Mouse (Mus musculus) intestine, postnatal 0 days (tissue): ENCODE results near the gene Dysf. TPM values are rescaled to one million over a fixed set of nuclear protein-coding genes. Genes with fewer than 3 reads are reported as not detected.

Source experiments
- ATAC-seq: fragments of 200-750 bp; cut with Nextera tagmentation; 2 replicates; pipeline ENCODE4 v1.8.0; 2017; ENCODE audit warnings: mild to moderate bottlenecking, moderate TSS enrichment, moderate library complexity
- H3K27ac ChIP-seq: fragments of 300-500 bp; sonication (generic); 2 replicates; pipeline ENCODE4 v1.5.1; 2014; ENCODE audit warnings: mild to moderate bottlenecking, low read depth, low read length, moderate library complexity
- H3K27me3 ChIP-seq: fragments of 300-500 bp; sonication (generic); replicated peaks from 2 replicates; pipeline ENCODE4 v1.6.1; 2014; ENCODE audit warnings: low read length, mixed read lengths; ENCODE audit not compliant: control insufficient read depth, insufficient read depth
- H3K36me3 ChIP-seq: fragments of 300-500 bp; sonication (generic); 2 replicates; pipeline ENCODE4 v1.6.1; 2014; ENCODE audit warnings: mild to moderate bottlenecking, moderate library complexity; ENCODE audit not compliant: control insufficient read depth, insufficient read depth
- H3K4me1 ChIP-seq: fragments of 300-500 bp; sonication (generic); replicated peaks from 2 replicates; pipeline ENCODE4 v1.6.1; 2014; ENCODE audit warnings: antibody characterized with exemption, low read length, mixed read lengths; ENCODE audit not compliant: control insufficient read depth, insufficient read depth
- H3K4me2 ChIP-seq: fragments of 300-500 bp; sonication (generic); replicated peaks from 2 replicates; pipeline ENCODE4 v1.6.1; 2014; ENCODE audit warnings: low read depth, mild to moderate bottlenecking, moderate library complexity
- H3K4me3 ChIP-seq: fragments of 300-500 bp; sonication (generic); 2 replicates; pipeline ENCODE4 v1.5.1; 2014; ENCODE audit warnings: low read depth, low read length
- H3K9ac ChIP-seq: fragments of 300-500 bp; sonication (generic); 2 replicates; pipeline ENCODE4 v1.6.1; 2014; ENCODE audit warnings: mild to moderate bottlenecking, low read depth, low read length
- H3K9me3 ChIP-seq: fragments of 300-500 bp; sonication (generic); 2 replicates; pipeline ENCODE4 v1.6.1; 2016; ENCODE audit warnings: mixed run types; ENCODE audit not compliant: control insufficient read depth
- CTCF ChIP-seq: sonication (generic); IDR thresholded peaks from 2 replicates; pipeline ENCODE4 v1.5.1; 2016; ENCODE audit warnings: low read depth, mild to moderate bottlenecking, control low read depth, antibody characterized with exemption, moderate library complexity
- WGBS: fragments of 180-500 bp; shearing (Covaris S2); extraction: QIAGEN DNeasy Blood & Tissue Kit; methylation state at CpG from one replicate; pipeline ENCODE4 v1.1.7; 2014; 5-methylcytosine and 5-hydroxymethylcytosine counted together
- polyA plus RNA-seq: library from polyadenylated mRNA; unstranded; fragments of >200 nt; fragmentation: Nextera tagmentation; extraction: Ambion mirVana; gene quantifications from 2 replicates; pipeline ENCODE4 v1.2.1, GENCODE M21; 2015

Dysf gene
- polyA plus RNA-seq, 1 experiment from 2014 or later: 5.1 TPM

GRCm38 (mm10) chr6:84095882-84096281 lies 87.5 kb downstream of the Dysf start:
- Histone ChIP-seq H3K27me3 (no peaks in the 10 kb centered on the region), H3K36me3 (no peaks in the 10 kb centered on the region), H3K4me1 (no peaks in the 10 kb centered on the region), H3K4me2 (no peak overlapping the region), H3K4me3 (no peak overlapping the region), H3K9ac (no peak overlapping the region), H3K27ac (no peak overlapping the region), H3K9me3 (no peaks in the 10 kb centered on the region)
- 18% methylated on average over 7 of the region's 7 CpGs for WGBS
- peak; percentile 19; the same call in 1 of the 2 replicates for ATAC-seq
- peak; percentile 92 for TF ChIP-seq CTCF

DNA sequence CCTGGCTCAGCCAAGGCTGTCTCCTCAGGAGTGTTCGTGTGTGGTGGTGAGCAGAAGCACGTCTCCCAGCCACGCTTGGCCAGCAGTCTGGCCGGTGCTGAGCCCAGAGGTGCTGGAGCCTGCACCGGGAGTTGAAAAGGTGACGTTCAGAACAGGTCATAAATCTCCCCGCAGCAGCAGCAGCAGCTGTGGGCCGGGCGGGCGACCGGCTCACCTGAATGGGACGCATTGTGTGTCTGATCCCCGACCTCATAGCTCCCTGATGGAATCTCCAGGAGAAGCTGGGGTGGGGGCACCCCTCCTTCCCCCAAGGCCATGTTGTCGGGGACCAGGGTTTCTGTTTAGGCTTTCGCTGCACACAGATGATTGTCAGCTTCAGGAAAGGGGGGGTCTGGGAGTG lies 93.6 kb downstream of the Dysf start:
- peak overlapping the region; percentile 35 for H3K4me2 ChIP-seq
- ATAC-seq: no peak

DNA sequence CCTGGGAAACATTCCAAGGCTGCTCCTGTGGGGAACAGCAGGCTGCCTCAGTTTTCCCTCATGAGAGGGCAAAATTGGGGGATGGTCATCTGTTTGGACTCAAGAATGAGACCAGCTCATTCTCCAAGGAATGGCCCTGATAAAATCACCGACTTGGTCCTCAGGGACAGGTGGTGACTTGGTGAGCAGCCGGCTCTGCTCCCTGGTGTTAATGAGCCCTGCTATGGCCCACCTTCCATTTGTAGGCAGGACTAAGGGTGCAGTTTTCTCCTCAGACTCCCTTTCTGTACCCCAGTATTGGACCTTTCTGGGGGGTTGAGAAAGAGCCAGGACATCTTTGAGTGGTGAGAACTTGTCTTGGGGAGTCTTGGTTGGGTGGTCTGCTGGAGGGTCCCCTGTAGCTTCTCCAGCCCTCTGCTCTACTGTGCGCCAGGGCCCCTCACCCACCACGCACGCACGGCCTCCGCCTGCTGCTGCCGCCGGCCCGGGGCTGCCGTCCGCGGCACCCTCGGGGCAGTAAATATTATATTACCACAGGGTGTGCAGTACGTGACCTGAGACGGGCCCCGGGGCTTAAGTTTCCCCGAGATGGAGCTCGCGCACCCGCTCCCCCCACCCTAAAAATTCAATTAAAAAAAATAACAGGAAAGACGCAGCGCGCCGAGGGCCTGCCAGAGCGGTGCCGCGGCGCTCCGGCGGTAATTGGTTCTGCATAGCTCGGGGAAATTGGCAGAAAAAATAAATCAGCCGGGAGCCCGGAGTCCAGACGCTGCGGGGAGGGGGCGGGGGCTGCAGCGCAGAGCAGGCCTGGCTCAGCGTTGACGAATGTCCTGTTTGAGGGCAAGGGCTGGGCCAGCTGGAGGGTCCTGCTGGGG lies 97.0 kb downstream of the Dysf start:
- H3K9ac ChIP-seq: peak overlapping the region; percentile 17; the same call in 1 of the 2 replicates
- no peak for TF ChIP-seq CTCF

More for the DNA sequence above, 93.6 kb downstream of the Dysf start:
- no peaks in the 10 kb centered on the region for H3K9me3 ChIP-seq
- 19% methylated on average over 14 of the region's 15 CpGs for WGBS
- no peak overlapping the region for H3K9ac ChIP-seq
- no peak for TF ChIP-seq CTCF
- no peaks in the 10 kb centered on the region for H3K4me1 ChIP-seq
- H3K4me3 ChIP-seq: no peak overlapping the region
- H3K27ac ChIP-seq: no peak overlapping the region
- H3K27me3 ChIP-seq: peaks cover 7% of the 10 kb centered on the region; the same call in 1 of the 2 replicates
- no peaks in the 10 kb centered on the region for H3K36me3 ChIP-seq

DNA sequence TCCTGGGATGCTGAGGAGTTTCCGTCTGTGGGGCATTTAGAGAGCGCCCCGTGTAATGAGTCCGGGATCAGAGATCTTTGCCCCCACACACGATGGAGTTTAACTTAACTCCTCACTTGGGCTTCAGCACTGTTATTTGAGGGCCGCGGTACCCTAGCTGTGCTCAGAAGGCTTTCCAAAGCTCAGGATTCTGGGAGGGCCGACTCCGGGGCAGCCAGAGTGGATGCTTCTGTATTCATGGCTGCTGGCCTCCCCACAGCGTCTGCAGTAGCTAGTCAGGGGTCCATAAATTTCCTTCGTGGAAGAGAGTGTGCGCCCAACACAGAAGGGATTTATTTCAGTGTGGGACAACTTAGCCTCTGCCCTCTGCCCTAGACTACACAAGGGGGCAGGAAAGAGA lies 97.7 kb downstream of the Dysf start:
- WGBS: 21% methylated on average over 12 of the region's 12 CpGs
- Histone ChIP-seq H3K36me3 (no peaks in the 10 kb centered on the region), H3K9ac (no peak overlapping the region), H3K4me1 (no peaks in the 10 kb centered on the region), H3K4me3 (peak overlapping the region; percentile 33), H3K27ac (no peak overlapping the region), H3K9me3 (no peaks in the 10 kb centered on the region), H3K27me3 (peaks cover 10% of the 10 kb centered on the region; the same call in 1 of the 2 replicates), H3K4me2 (peak overlapping the region; percentile 61)
- no peak for ATAC-seq
- no peak for TF ChIP-seq CTCF

More for the DNA sequence above, 97.0 kb downstream of the Dysf start:
- H3K27ac ChIP-seq: no peak overlapping the region
- H3K36me3 ChIP-seq: no peaks in the 10 kb centered on the region
- WGBS: 3% methylated on average over 40 of the region's 40 CpGs
- peak overlapping the region; percentile 61 for H3K4me2 ChIP-seq
- no peaks in the 10 kb centered on the region for H3K9me3 ChIP-seq
- no peak for ATAC-seq
- no peaks in the 10 kb centered on the region for H3K4me1 ChIP-seq
- peaks cover 10% of the 10 kb centered on the region; the same call in 1 of the 2 replicates for H3K27me3 ChIP-seq
- peak overlapping the region; percentile 33 for H3K4me3 ChIP-seq

- no peak overlapping the region for H3K9ac ChIP-seq
- H3K4me3 ChIP-seq: no peak overlapping the region
- no peaks in the 10 kb centered on the region for H3K4me1 ChIP-seq
- H3K27me3 ChIP-seq: peaks cover 5% of the 10 kb centered on the region; the same call in 1 of the 2 replicates
- H3K36me3 ChIP-seq: no peaks in the 10 kb centered on the region
- no peaks in the 10 kb centered on the region for H3K9me3 ChIP-seq
- TF ChIP-seq CTCF: no peak
- no peak for ATAC-seq
- H3K27ac ChIP-seq: no peak overlapping the region
- no peak overlapping the region for H3K4me2 ChIP-seq
- WGBS: 69% methylated on average over 6 of the region's 6 CpGs
Observed at GRCm38 (mm10) chr6:84110377-84110776, 102.0 kb downstream of the Dysf start.

DNA sequence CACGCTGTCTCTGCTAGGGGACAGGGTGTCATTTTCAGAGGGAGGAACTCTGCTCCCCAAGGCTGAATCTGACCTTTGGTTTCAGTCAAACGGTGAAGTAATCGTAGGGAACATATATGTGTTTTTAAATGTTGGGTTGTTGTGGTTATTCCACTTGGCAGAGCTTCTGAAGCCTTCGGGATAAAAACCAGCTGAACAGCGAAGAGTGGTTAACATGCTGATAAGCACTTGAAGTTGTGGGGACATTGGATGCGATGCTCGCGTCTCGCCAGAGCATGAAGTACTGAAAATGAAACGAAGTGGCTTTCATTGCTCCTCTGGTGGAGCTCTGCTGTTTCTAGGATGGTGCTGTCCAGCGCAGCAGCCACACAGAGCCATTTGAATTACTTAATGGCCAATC lies 102.7 kb downstream of the Dysf start:
- no peaks in the 10 kb centered on the region for H3K9me3 ChIP-seq
- no peak overlapping the region for H3K4me3 ChIP-seq
- no peak overlapping the region for H3K27ac ChIP-seq
- H3K36me3 ChIP-seq: no peaks in the 10 kb centered on the region
- no peaks in the 10 kb centered on the region for H3K4me1 ChIP-seq
- no peak for ATAC-seq
- no peak for TF ChIP-seq CTCF
- WGBS: 72% methylated on average over 11 of the region's 11 CpGs
- H3K9ac ChIP-seq: no peak overlapping the region
- no peak overlapping the region for H3K4me2 ChIP-seq
- peaks cover 5% of the 10 kb centered on the region; the same call in 1 of the 2 replicates for H3K27me3 ChIP-seq
